Mouse (Mus musculus) hindbrain, embryonic 15.5 days (tissue): ENCODE data around the gene Zfp142. TPM values are rescaled to one million over a fixed set of nuclear protein-coding genes. Genes with fewer than 3 reads are reported as not detected.

ENCODE experiments used
- ATAC-seq: fragments of 200-750 bp; cut with Nextera tagmentation; 2 replicates; pipeline ENCODE4 v1.8.0; 2017; ENCODE audit warnings: low read depth, moderate number of reproducible peaks, moderate TSS enrichment; ENCODE audit not compliant: low FRiP score
- H3K27ac ChIP-seq: fragments of 300-500 bp; sonication (generic); replicated peaks from 2 replicates; pipeline ENCODE4 v1.5.1; 2015; ENCODE audit warnings: mild to moderate bottlenecking, inconsistent platforms
- H3K27me3 ChIP-seq: fragments of 300-500 bp; sonication (generic); 2 replicates; pipeline ENCODE4 v1.6.1; 2015; ENCODE audit warnings: control low read depth, inconsistent platforms
- H3K36me3 ChIP-seq: fragments of 300-500 bp; sonication (generic); 2 replicates; pipeline ENCODE4 v1.6.1; 2015; ENCODE audit warnings: control low read depth, inconsistent platforms
- H3K4me1 ChIP-seq: fragments of 300-500 bp; sonication (generic); replicated peaks from 2 replicates; pipeline ENCODE4 v1.6.1; 2015; ENCODE audit warnings: control low read depth, inconsistent platforms
- H3K4me2 ChIP-seq: fragments of 300-500 bp; sonication (generic); 2 replicates; pipeline ENCODE4 v1.6.1; 2015; ENCODE audit warnings: moderate library complexity, mild to moderate bottlenecking, inconsistent platforms
- H3K4me3 ChIP-seq: fragments of 300-500 bp; sonication (generic); 2 replicates; pipeline ENCODE4 v1.5.1; 2015; ENCODE audit warnings: mild to moderate bottlenecking, inconsistent platforms
- H3K9ac ChIP-seq: fragments of 300-500 bp; sonication (generic); 2 replicates; pipeline ENCODE4 v1.6.1; 2015; ENCODE audit warnings: inconsistent platforms
- H3K9me3 ChIP-seq: fragments of 300-500 bp; sonication (generic); 2 replicates; pipeline ENCODE4 v1.6.1; 2016; ENCODE audit warnings: control low read depth, inconsistent platforms
- WGBS: fragments of 180-500 bp; shearing (Covaris S2); methylation state at CpG from one replicate; pipeline ENCODE4 v1.1.7; 2015; 5-methylcytosine and 5-hydroxymethylcytosine counted together
- microRNA-seq: library from miRNA; unstranded; fragments of <30 nt; microRNA quantifications from one replicate; pipeline ENCODE4, GENCODE M21; 2016
- polyA plus RNA-seq: library from polyadenylated mRNA; unstranded; fragments of >200 nt; fragmentation: Nextera tagmentation; extraction: Ambion mirVana; gene quantifications from 2 replicates; pipeline ENCODE4 v1.2.1, GENCODE M21; 2015

Gene Zfp142
- polyA plus RNA-seq, 1 experiment from 2014 or later: 8.1 TPM

GRCm38 (mm10) chr1:74569739-74570719, 18.0 kb downstream of the Zfp142 start:
- H3K36me3 ChIP-seq: peaks cover 83% of the 10 kb centered on the region
- WGBS: 94% methylated on average over 29 of the region's 29 CpGs
- H3K4me1 ChIP-seq: no peaks in the 10 kb centered on the region
- no peak overlapping the region for H3K9ac ChIP-seq
- H3K4me3 ChIP-seq: no peak overlapping the region
- no peaks in the 10 kb centered on the region for H3K9me3 ChIP-seq
- no peak overlapping the region for H3K4me2 ChIP-seq
- no peaks in the 10 kb centered on the region for H3K27me3 ChIP-seq
- H3K27ac ChIP-seq: no peak overlapping the region
- ATAC-seq: no peak

- Histone ChIP-seq H3K4me1 (no peaks in the 10 kb centered on the region), H3K36me3 (peaks cover 71% of the 10 kb centered on the region), H3K4me2 (no peak overlapping the region), H3K9me3 (no peaks in the 10 kb centered on the region), H3K27ac (no peak overlapping the region), H3K4me3 (no peak overlapping the region), H3K27me3 (no peaks in the 10 kb centered on the region), H3K9ac (no peak overlapping the region)
- 66% methylated on average over 6 of the region's 6 CpGs for WGBS
- no peak for ATAC-seq
Measured at GRCm38 (mm10) chr1:74565834-74566233, 22.2 kb downstream of the Zfp142 start.

- Histone ChIP-seq H3K27ac (no peak overlapping the region), H3K9ac (no peak overlapping the region), H3K27me3 (no peaks in the 10 kb centered on the region), H3K9me3 (no peaks in the 10 kb centered on the region), H3K36me3 (peaks cover 10% of the 10 kb centered on the region), H3K4me1 (no peaks in the 10 kb centered on the region), H3K4me3 (no peak overlapping the region), H3K4me2 (no peak overlapping the region)
- WGBS: 90% methylated on average over 5 of the region's 5 CpGs
- no peak for ATAC-seq
Measured at GRCm38 (mm10) chr1:74559061-74559460, 29.0 kb downstream of the Zfp142 start.

- peaks cover 11% of the 10 kb centered on the region for H3K4me1 ChIP-seq
- H3K27ac ChIP-seq: peak within 1 kb of the TSS; percentile 61; the same call in 1 of the 2 replicates
- H3K4me3 ChIP-seq: peak within 1 kb of the TSS; percentile 22; the same call in 1 of the 2 replicates
- no peaks in the 10 kb centered on the region for H3K9me3 ChIP-seq
- H3K9ac ChIP-seq: no peak within 1 kb of the TSS
- WGBS: 28% methylated on average over 4 of the region's 4 CpGs
- H3K36me3 ChIP-seq: no peaks in the 10 kb centered on the region
- no peak for ATAC-seq
- H3K4me2 ChIP-seq: peak within 1 kb of the TSS; percentile 49
- H3K27me3 ChIP-seq: no peaks in the 10 kb centered on the region
Measured at GRCm38 (mm10) chr1:74544184-74544583, 43.9 kb downstream of the Zfp142 start, which contains the start of gene Usp37. TSS of gene Usp37 (minus strand) at chr1:74544284.

DNA sequence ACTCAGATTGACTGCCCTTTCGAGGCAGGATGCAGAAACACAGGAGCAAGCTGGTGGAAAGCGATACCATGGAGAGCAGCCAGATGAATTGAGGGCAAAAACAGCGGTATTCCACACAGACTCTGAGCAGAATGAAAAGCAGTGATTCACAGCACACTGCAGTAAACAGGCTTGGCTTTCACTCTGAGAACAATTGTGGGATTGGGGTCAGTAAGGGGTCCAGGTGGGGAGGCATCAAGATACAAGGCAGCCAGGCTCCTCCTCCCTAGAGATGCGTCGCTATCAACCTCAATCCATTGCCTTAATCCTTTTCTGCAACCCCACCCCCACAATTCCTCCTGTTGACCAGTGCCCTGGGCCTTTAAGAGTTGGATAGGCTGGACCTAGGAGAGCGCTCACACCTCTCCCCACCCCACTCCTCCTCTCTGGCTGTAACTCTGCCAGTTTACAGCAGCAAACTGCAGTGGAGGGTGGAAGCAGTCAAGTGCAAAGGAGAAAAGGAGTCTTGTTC, 45.5 kb downstream of the Zfp142 start, which contains the start of gene Plcd4:
TSS of gene Plcd4 (plus strand) at position 438 of the 511 bp plus-strand sequence.
- H3K27ac ChIP-seq: peak within 1 kb of the TSS; percentile 61
- peaks cover 11% of the 10 kb centered on the region for H3K4me1 ChIP-seq
- H3K9ac ChIP-seq: 0 out of 2 replicates have a peak within 1 kb of the TSS, but pooled peaks have one; percentile 0
- H3K4me3 ChIP-seq: peak within 1 kb of the TSS; percentile 22
- peak within 1 kb of the TSS; percentile 49 for H3K4me2 ChIP-seq
- H3K27me3 ChIP-seq: no peaks in the 10 kb centered on the region
- H3K36me3 ChIP-seq: no peaks in the 10 kb centered on the region
- peak; percentile 88 for ATAC-seq
- WGBS: 7% methylated on average over 6 of the region's 6 CpGs
- H3K9me3 ChIP-seq: no peaks in the 10 kb centered on the region

DNA sequence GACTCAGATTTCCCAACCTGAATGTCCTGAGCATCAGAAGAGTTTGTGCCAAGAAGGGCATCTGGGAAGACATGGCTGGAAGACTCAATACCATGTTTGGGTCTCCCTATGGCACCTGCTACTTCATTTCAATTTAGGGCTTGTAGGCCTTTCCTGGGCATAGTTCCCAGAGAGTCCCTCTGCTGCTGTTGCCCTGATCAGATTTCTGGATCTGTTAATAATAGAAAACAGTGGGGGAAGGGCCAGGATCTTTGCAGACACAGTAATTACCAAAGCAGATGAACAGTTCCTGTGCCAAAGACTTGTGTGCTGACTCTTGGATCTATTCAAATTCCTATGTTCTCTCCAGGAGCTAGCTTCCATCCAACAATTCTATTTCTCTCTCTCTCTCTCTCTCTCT, 49.4 kb downstream of the Zfp142 start:
- no peaks in the 10 kb centered on the region for H3K36me3 ChIP-seq
- H3K4me1 ChIP-seq: peaks cover 11% of the 10 kb centered on the region
- peak; percentile 54; the same call in 1 of the 2 replicates for ATAC-seq
- no peak overlapping the region for H3K27ac ChIP-seq
- no peaks in the 10 kb centered on the region for H3K27me3 ChIP-seq
- H3K9me3 ChIP-seq: no peaks in the 10 kb centered on the region
- no peak overlapping the region for H3K9ac ChIP-seq
- no peak overlapping the region for H3K4me3 ChIP-seq
- no peak overlapping the region for H3K4me2 ChIP-seq

DNA sequence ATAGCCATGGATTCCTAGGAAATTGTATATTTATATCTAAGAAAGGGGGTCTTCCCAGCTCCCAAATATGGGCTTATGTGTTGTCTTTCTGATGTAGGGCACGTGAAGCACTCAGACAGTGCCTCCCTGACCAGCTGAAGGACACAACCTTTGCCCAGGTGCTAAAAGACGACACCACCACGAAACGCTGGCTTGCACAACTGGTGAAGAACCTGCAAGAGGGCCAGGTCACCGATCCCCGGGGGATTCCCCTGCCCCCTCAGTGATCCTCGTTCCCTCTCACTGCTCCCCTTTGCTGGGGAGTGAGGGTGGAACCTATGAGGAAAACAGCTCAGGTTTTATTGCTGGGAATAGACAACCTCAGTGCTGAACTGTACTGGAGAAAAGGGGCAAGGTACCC, 59.5 kb downstream of the Zfp142 start:
- peaks cover 77% of the 10 kb centered on the region for H3K36me3 ChIP-seq
- no peak for ATAC-seq
- no peaks in the 10 kb centered on the region for H3K9me3 ChIP-seq
- H3K4me3 ChIP-seq: no peak overlapping the region
- no peak overlapping the region for H3K4me2 ChIP-seq
- WGBS: 93% methylated on average over 7 of the region's 7 CpGs
- no peaks in the 10 kb centered on the region for H3K4me1 ChIP-seq
- H3K27me3 ChIP-seq: no peaks in the 10 kb centered on the region
- no peak overlapping the region for H3K27ac ChIP-seq
- H3K9ac ChIP-seq: no peak overlapping the region

- Histone ChIP-seq H3K4me1 (no peaks in the 10 kb centered on the region), H3K9ac (no peak overlapping the region), H3K4me2 (no peak overlapping the region), H3K4me3 (no peak overlapping the region), H3K27ac (no peak overlapping the region), H3K27me3 (no peaks in the 10 kb centered on the region), H3K36me3 (peaks cover 72% of the 10 kb centered on the region), H3K9me3 (no peaks in the 10 kb centered on the region)
- ATAC-seq: no peak
- 95% methylated on average over 4 of the region's 4 CpGs for WGBS
Measured at GRCm38 (mm10) chr1:74524746-74525145, 63.3 kb downstream of the Zfp142 start.

DNA sequence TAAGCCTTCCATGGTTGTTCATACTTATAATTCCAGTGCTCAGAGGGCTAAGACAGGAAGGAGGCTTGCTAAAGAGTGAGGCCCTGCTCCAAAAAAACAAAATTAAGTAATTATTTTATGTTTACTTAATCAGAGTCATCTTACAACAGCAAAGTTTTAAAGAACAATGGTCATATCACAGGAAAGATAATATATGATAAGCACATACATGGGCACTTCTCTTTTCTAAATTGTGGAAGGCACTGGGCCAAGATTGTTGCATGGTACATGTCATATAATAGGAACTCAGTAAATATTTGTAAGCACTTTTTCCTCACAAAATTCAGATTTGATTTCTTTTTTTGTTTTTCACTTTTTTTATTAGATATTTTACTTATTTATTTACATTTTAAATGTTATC, 68.2 kb downstream of the Zfp142 start:
- Histone ChIP-seq H3K27ac (no peak overlapping the region), H3K4me1 (no peaks in the 10 kb centered on the region), H3K36me3 (peaks cover 44% of the 10 kb centered on the region), H3K27me3 (no peaks in the 10 kb centered on the region), H3K9me3 (no peaks in the 10 kb centered on the region), H3K4me3 (no peak overlapping the region), H3K4me2 (no peak overlapping the region), H3K9ac (no peak overlapping the region)
- ATAC-seq: no peak

Small RNAs within 50 kb of the gene (microRNA-seq; reads per million reads assigned to microRNA genes)
- gene Gm25035: not detected

Other genes starting within 250 kb of the Zfp142 start
- gene Catip, start 226.1 kb downstream of the Zfp142 start, polyA plus RNA-seq: 1.1 and 2.4 TPM in 2 replicates
- 2.9 and 3.4 TPM in 2 replicates for gene Slc11a1, start 213.1 kb downstream of the Zfp142 start, polyA plus RNA-seq
- 19.3 and 19.5 TPM in 2 replicates for gene Ctdsp1, start 196.7 kb downstream of the Zfp142 start, polyA plus RNA-seq
- 0.12 and 0.24 TPM in 2 replicates for gene Vil1, start 178.9 kb downstream of the Zfp142 start, polyA plus RNA-seq
- 48.7 and 51.1 TPM in 2 replicates for gene Cnot9, start 82.2 kb downstream of the Zfp142 start, polyA plus RNA-seq
- 5.6 and 6.1 TPM in 2 replicates for gene Plcd4, start 45.4 kb downstream of the Zfp142 start, polyA plus RNA-seq
- 23.9 and 25.1 TPM in 2 replicates for gene Usp37, start 44.0 kb downstream of the Zfp142 start, polyA plus RNA-seq
- gene Bcs1l, start within 50 bp of the Zfp142 start, polyA plus RNA-seq: 20.0 and 21.5 TPM in 2 replicates
- 40.2 and 41.7 TPM in 2 replicates for gene Rnf25, start 13.2 kb upstream of the Zfp142 start, polyA plus RNA-seq
- 18.6 and 19.8 TPM in 2 replicates for gene Stk36, start 13.2 kb upstream of the Zfp142 start, polyA plus RNA-seq
- 8.8 and 9.5 TPM in 2 replicates for gene Ttll4, start 73.5 kb upstream of the Zfp142 start, polyA plus RNA-seq
- 3.3 TPM in 2 replicates for gene Cyp27a1, start 125.3 kb upstream of the Zfp142 start, polyA plus RNA-seq
- gene Prkag3, start 161.0 kb upstream of the Zfp142 start, polyA plus RNA-seq: not detected in 2 replicates
- gene Wnt6, start 183.6 kb upstream of the Zfp142 start, polyA plus RNA-seq: 4.7 and 7.0 TPM in 2 replicates
- gene Wnt10a, start 203.3 kb upstream of the Zfp142 start, polyA plus RNA-seq: 0.57 and 0.69 TPM in 2 replicates